Mouse (Mus musculus) liver, embryonic 16.5 days (tissue): ENCODE results near the gene Upp2. TPM values are rescaled to one million over a fixed set of nuclear protein-coding genes. Genes with fewer than 3 reads are reported as not detected.

Experiments
- ATAC-seq: fragments of 200-750 bp; cut with Nextera tagmentation; 2 replicates; pipeline ENCODE4 v1.8.0; 2017; ENCODE audit warnings: low read depth, mild to moderate bottlenecking, moderate number of reproducible peaks, moderate library complexity
- H3K27ac ChIP-seq: fragments of 300-500 bp; sonication (generic); 2 replicates; pipeline ENCODE4 v1.5.1; 2014; ENCODE audit warnings: mild to moderate bottlenecking, low read length
- H3K27me3 ChIP-seq: fragments of 300-500 bp; sonication (generic); 2 replicates; pipeline ENCODE4 v1.6.1; 2014; ENCODE audit warnings: low read depth, low read length, mixed read lengths; ENCODE audit not compliant: control insufficient read depth, insufficient read depth
- H3K36me3 ChIP-seq: fragments of 300-500 bp; sonication (generic); 2 replicates; pipeline ENCODE4 v1.6.1; 2014; ENCODE audit warnings: mild to moderate bottlenecking; ENCODE audit not compliant: control insufficient read depth, insufficient read depth
- H3K4me1 ChIP-seq: fragments of 300-500 bp; sonication (generic); 2 replicates; pipeline ENCODE4 v1.6.1; 2014; ENCODE audit warnings: low read depth, low read length, mixed read lengths; ENCODE audit not compliant: control insufficient read depth
- H3K4me2 ChIP-seq: fragments of 300-500 bp; sonication (generic); 2 replicates; pipeline ENCODE4 v1.6.1; 2014; ENCODE audit warnings: low read depth, low read length, mixed read lengths
- H3K4me3 ChIP-seq: fragments of 300-500 bp; sonication (generic); 2 replicates; pipeline ENCODE4 v1.5.1; 2014; ENCODE audit warnings: low read depth, mild to moderate bottlenecking, low read length
- H3K9ac ChIP-seq: fragments of 300-500 bp; sonication (generic); 2 replicates; pipeline ENCODE4 v1.6.1; 2014; ENCODE audit warnings: low read depth, low read length
- H3K9me3 ChIP-seq: fragments of 300-500 bp; sonication (generic); replicated peaks from 2 replicates; pipeline ENCODE4 v1.6.1; 2016; ENCODE audit warnings: low read length; ENCODE audit not compliant: control insufficient read depth
- WGBS: fragments of 180-500 bp; shearing (Covaris S2); extraction: QIAGEN DNeasy Blood & Tissue Kit; methylation state at CpG from one replicate; pipeline ENCODE4 v1.1.7; 2014; ENCODE audit not compliant: insufficient replicate concordance; 5-methylcytosine and 5-hydroxymethylcytosine counted together
- polyA plus RNA-seq: library from polyadenylated mRNA; unstranded; fragments of >200 nt; fragmentation: Nextera tagmentation; extraction: Ambion mirVana; gene quantifications from 2 replicates; pipeline ENCODE4 v1.2.1, GENCODE M21; 2015

The Upp2 gene
- polyA plus RNA-seq, 1 experiment from 2014 or later: 5.5 TPM

GRCm38 (mm10) chr2:58641761-58642555 lies 74.9 kb downstream of the Upp2 start:
- no peak overlapping the region for H3K4me3 ChIP-seq
- no peak for ATAC-seq
- H3K27ac ChIP-seq: no peak overlapping the region
- no peak overlapping the region for H3K4me2 ChIP-seq
- WGBS: 69% methylated on average over 19 of the region's 19 CpGs
- no peaks in the 10 kb centered on the region for H3K4me1 ChIP-seq
- no peak overlapping the region for H3K9ac ChIP-seq
- no peaks in the 10 kb centered on the region for H3K27me3 ChIP-seq
- no peaks in the 10 kb centered on the region for H3K36me3 ChIP-seq
- H3K9me3 ChIP-seq: no peaks in the 10 kb centered on the region

GRCm38 (mm10) chr2:58645667-58646066 lies 78.6 kb downstream of the Upp2 start:
- no peak overlapping the region for H3K9ac ChIP-seq
- H3K4me1 ChIP-seq: no peaks in the 10 kb centered on the region
- H3K4me3 ChIP-seq: no peak overlapping the region
- no peaks in the 10 kb centered on the region for H3K27me3 ChIP-seq
- no peak overlapping the region for H3K4me2 ChIP-seq
- WGBS: 71% methylated on average over 6 of the region's 6 CpGs
- no peak for ATAC-seq
- no peaks in the 10 kb centered on the region for H3K9me3 ChIP-seq
- no peak overlapping the region for H3K27ac ChIP-seq
- no peaks in the 10 kb centered on the region for H3K36me3 ChIP-seq

- Histone ChIP-seq H3K9ac (no peak overlapping the region), H3K27ac (no peak overlapping the region), H3K36me3 (no peaks in the 10 kb centered on the region), H3K9me3 (no peaks in the 10 kb centered on the region), H3K4me3 (no peak overlapping the region), H3K27me3 (no peaks in the 10 kb centered on the region), H3K4me1 (no peaks in the 10 kb centered on the region), H3K4me2 (no peak overlapping the region)
- no peak for ATAC-seq
- WGBS: 71% methylated on average over 6 of the region's 6 CpGs
Observed at GRCm38 (mm10) chr2:58655169-58655568, 88.1 kb downstream of the Upp2 start.

DNA sequence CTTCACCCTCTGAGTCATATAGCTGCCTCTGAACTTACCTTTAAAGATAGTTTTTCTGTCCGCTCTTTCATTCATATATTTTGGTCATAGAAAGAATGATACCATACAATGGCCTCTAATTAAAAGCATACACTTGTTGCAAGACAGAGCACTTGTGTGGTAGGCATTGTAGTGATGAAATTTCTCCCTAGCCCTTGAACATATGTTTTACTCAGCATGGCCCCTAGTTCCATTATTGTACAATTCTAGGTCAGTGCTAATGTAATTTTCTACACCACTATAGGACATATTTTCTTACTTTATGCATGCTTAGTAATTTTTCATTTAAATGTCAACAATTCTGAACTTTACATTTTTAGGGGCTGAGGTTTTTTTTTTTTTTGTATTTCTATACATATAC lies 89.9 kb downstream of the Upp2 start:
- no peak for ATAC-seq

GRCm38 (mm10) chr2:58657855-58658254 lies 90.8 kb downstream of the Upp2 start:
- H3K9me3 ChIP-seq: no peaks in the 10 kb centered on the region
- no peak overlapping the region for H3K4me3 ChIP-seq
- no peak overlapping the region for H3K4me2 ChIP-seq
- no peak overlapping the region for H3K27ac ChIP-seq
- H3K36me3 ChIP-seq: no peaks in the 10 kb centered on the region
- ATAC-seq: no peak
- no peaks in the 10 kb centered on the region for H3K27me3 ChIP-seq
- WGBS: 77% methylated on average over 10 of the region's 10 CpGs
- no peak overlapping the region for H3K9ac ChIP-seq
- H3K4me1 ChIP-seq: no peaks in the 10 kb centered on the region

More for the DNA sequence above, 89.9 kb downstream of the Upp2 start:
- no peak overlapping the region for H3K9ac ChIP-seq
- 67% methylated on average over 1 of the region's 1 CpGs for WGBS
- no peaks in the 10 kb centered on the region for H3K36me3 ChIP-seq
- no peak overlapping the region for H3K4me3 ChIP-seq
- no peak overlapping the region for H3K27ac ChIP-seq
- no peaks in the 10 kb centered on the region for H3K4me1 ChIP-seq
- no peaks in the 10 kb centered on the region for H3K27me3 ChIP-seq
- no peak overlapping the region for H3K4me2 ChIP-seq
- no peaks in the 10 kb centered on the region for H3K9me3 ChIP-seq

- 69% methylated on average over 13 of the region's 13 CpGs for WGBS
- Histone ChIP-seq H3K4me3 (no peak overlapping the region), H3K27ac (no peak overlapping the region), H3K36me3 (no peaks in the 10 kb centered on the region), H3K27me3 (no peaks in the 10 kb centered on the region), H3K9me3 (no peaks in the 10 kb centered on the region), H3K4me1 (no peaks in the 10 kb centered on the region), H3K9ac (no peak overlapping the region), H3K4me2 (no peak overlapping the region)
- no peak for ATAC-seq
Observed at GRCm38 (mm10) chr2:58660591-58660990, 93.5 kb downstream of the Upp2 start.

- no peak overlapping the region for H3K4me2 ChIP-seq
- H3K27ac ChIP-seq: no peak overlapping the region
- no peaks in the 10 kb centered on the region for H3K27me3 ChIP-seq
- no peak overlapping the region for H3K4me3 ChIP-seq
- no peaks in the 10 kb centered on the region for H3K9me3 ChIP-seq
- no peak for ATAC-seq
- no peak overlapping the region for H3K9ac ChIP-seq
- H3K36me3 ChIP-seq: no peaks in the 10 kb centered on the region
- no peaks in the 10 kb centered on the region for H3K4me1 ChIP-seq
- WGBS: 70% methylated on average over 5 of the region's 5 CpGs
Observed at GRCm38 (mm10) chr2:58661116-58661515, 94.0 kb downstream of the Upp2 start.

- ATAC-seq: no peak
- no peak overlapping the region for H3K9ac ChIP-seq
- no peaks in the 10 kb centered on the region for H3K36me3 ChIP-seq
- H3K4me2 ChIP-seq: no peak overlapping the region
- no peaks in the 10 kb centered on the region for H3K27me3 ChIP-seq
- no peaks in the 10 kb centered on the region for H3K4me1 ChIP-seq
- whole genome bisulfite sequencing: 75% methylated on average over 9 of the region's 9 CpGs
- H3K4me3 ChIP-seq: no peak overlapping the region
- no peak overlapping the region for H3K27ac ChIP-seq
- no peaks in the 10 kb centered on the region for H3K9me3 ChIP-seq
Observed at GRCm38 (mm10) chr2:58662661-58663060, 95.6 kb downstream of the Upp2 start.

DNA sequence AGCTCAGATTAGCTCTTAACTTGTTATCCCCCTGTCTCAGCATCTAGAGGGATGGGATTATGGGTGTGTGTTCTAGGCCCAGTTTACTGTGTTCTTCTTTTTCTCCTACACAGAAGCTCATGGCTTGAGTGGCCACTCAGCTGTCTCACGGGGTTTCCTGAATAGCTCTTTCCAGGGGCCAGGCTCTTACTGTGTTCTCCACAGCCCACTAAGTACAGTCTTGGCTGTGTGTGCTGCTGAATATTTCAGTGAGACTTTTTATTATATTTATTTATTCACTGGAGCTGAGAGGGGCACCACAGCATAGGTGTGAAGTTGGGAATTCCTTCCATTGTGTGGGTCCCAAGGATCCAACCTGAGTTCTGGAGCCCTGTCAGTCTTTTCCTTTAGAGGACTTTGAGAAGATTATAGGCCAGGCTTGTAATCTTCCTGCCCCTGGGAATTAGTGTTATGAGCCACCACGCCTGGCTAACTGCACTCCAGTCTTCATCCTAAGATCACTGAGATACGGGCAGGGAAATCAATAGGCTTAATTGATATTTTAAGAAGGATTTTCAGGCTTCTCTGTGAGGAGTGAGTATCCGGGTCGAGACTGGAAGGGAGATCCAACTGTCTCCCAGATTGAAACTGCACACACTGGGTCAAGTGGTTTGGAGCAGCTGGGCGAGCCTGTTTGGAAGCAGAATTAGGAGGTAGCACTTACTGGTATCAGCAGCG lies 96.5 kb downstream of the Upp2 start:
- Histone ChIP-seq H3K4me2 (no peak overlapping the region), H3K4me1 (no peaks in the 10 kb centered on the region), H3K36me3 (no peaks in the 10 kb centered on the region), H3K9me3 (no peaks in the 10 kb centered on the region), H3K27me3 (no peaks in the 10 kb centered on the region), H3K4me3 (no peak overlapping the region), H3K27ac (no peak overlapping the region), H3K9ac (no peak overlapping the region)
- no peak for ATAC-seq
- 62% methylated on average over 7 of the region's 7 CpGs for WGBS
